22 mouse cellular contexts compared by ENCODE assay signal in genomic region chr9:13882478-13882877, GRCm38 (mm10).
"Had no signal": no experiment of that assay in that cellular context is flagged by ENCODE, and none has a peak within 500 bp of the region (broad histone marks: within the 10 kb centered on the region; RNA-seq: fewer than 3 reads in every experiment).

No protein-coding gene starts in this region.

- H3K4me3 ChIP-seq: layer of hippocampus, adult 2 months; limb, embryonic 13.5 days; liver, embryonic 12.5 days; liver, embryonic 15.5 days; lung, embryonic 15.5 days; megakaryocyte, embryonic 14.5 days; midbrain, embryonic 10.5 days; midbrain, embryonic 15.5 days; neural tube, embryonic 12.5 days; neural tube, embryonic 15.5 days had no signal

- H3K9ac ChIP-seq: limb, embryonic 13.5 days; liver, embryonic 12.5 days; liver, embryonic 15.5 days; lung, embryonic 15.5 days; midbrain, embryonic 15.5 days; neural tube, embryonic 12.5 days; neural tube, embryonic 15.5 days had no signal

- H3K27me3 ChIP-seq: limb, embryonic 13.5 days; liver, embryonic 15.5 days; lung, embryonic 15.5 days; midbrain, embryonic 15.5 days; neural tube, embryonic 12.5 days; neural tube, embryonic 15.5 days had no signal

- H3K9me3 ChIP-seq: limb, embryonic 13.5 days; liver, embryonic 12.5 days; liver, embryonic 15.5 days; lung, embryonic 15.5 days; midbrain, embryonic 10.5 days; midbrain, embryonic 15.5 days; neural tube, embryonic 12.5 days; neural tube, embryonic 15.5 days had no signal

- DNase-seq: kidney, adult 2 months; kidney, postnatal 25 days; layer of hippocampus, adult 9-11 months; liver; lung, adult 18-20 months; lung, postnatal 10 days; lung, postnatal 36 days; right cerebral cortex, adult 18-20 months; right cerebral cortex, postnatal 14 days; right cerebral cortex, postnatal 4 days; thymus, postnatal 25 days had no signal

- ATAC-seq: liver, embryonic 12.5 days; midbrain, embryonic 15.5 days had no signal

- H3K36me3 ChIP-seq: limb, embryonic 13.5 days; liver, embryonic 12.5 days; liver, embryonic 15.5 days; lung, embryonic 15.5 days; midbrain, embryonic 10.5 days; midbrain, embryonic 15.5 days; neural tube, embryonic 12.5 days; neural tube, embryonic 15.5 days had no signal

- H3K4me1 ChIP-seq: limb, embryonic 13.5 days; liver, embryonic 12.5 days; liver, embryonic 15.5 days; lung, embryonic 15.5 days; megakaryocyte, embryonic 14.5 days; midbrain, embryonic 10.5 days; midbrain, embryonic 15.5 days; neural tube, embryonic 12.5 days; neural tube, embryonic 15.5 days had no signal

- H3K4me2 ChIP-seq: limb, embryonic 13.5 days; liver, embryonic 12.5 days; liver, embryonic 15.5 days; lung, embryonic 15.5 days; midbrain, embryonic 15.5 days; neural tube, embryonic 12.5 days; neural tube, embryonic 15.5 days had no signal

- H3K27ac ChIP-seq: kidney, postnatal 0 days; layer of hippocampus, adult 2 months; limb, embryonic 13.5 days; liver, embryonic 12.5 days; liver, embryonic 15.5 days; lung, embryonic 15.5 days; midbrain, embryonic 10.5 days; midbrain, embryonic 15.5 days; neural tube, embryonic 12.5 days; neural tube, embryonic 15.5 days had no signal
